8 mouse cellular contexts compared by ENCODE assay signal in genomic region chr7:67672650-67673049, GRCm38 (mm10). TPM values are rescaled to one million over a fixed set of nuclear protein-coding genes. Genes with fewer than 3 reads are reported as not detected.
A peak's percentile ranks its signal among the peaks of the same experiment; 100 is the strongest.
DNase-seq lines count a peak whose midpoint lies in the region.

No protein-coding gene starts in this region.

- no peak overlapping the region for H3K4me3 ChIP-seq in hindbrain, embryonic 10.5 days

- no peak overlapping the region for H3K27ac ChIP-seq in hindbrain, embryonic 10.5 days

- H3K9me3 ChIP-seq in hindbrain, embryonic 10.5 days = peaks cover 7% of the 10 kb centered on the region; the same call in 1 of the 2 replicates

- H3K4me1 ChIP-seq in hindbrain, embryonic 10.5 days (replicated peaks) = 0 out of 2 replicates have a peak, but pooled peaks cover 6% of the 10 kb centered on the region

- no peaks in the 10 kb centered on the region for H3K27me3 ChIP-seq in hindbrain, embryonic 10.5 days (ENCODE audit: insufficient read depth, poor library complexity, severe bottlenecking)

- H3K36me3 ChIP-seq in hindbrain, embryonic 10.5 days = peaks cover 67% of the 10 kb centered on the region

- 14% methylated on average over 10 of the region's 10 CpGs for WGBS in hindbrain, embryonic 10.5 days

- DNase-seq in MEL-GATA-1-ER (ENCODE audit: extremely low read depth, low read depth) = peak; percentile 48
- peak; percentile 72 for DNase-seq in cerebellum, adult 11-12 months
- peak; percentile 84 for DNase-seq in forelimb bud, embryonic 11.5 days (ENCODE audit: low read depth, low spot score)
- DNase-seq in hindbrain, embryonic 10.5 days (ENCODE audit: low spot score) = peak; percentile 87
- DNase-seq in layer of hippocampus, adult 8-10 months (ENCODE audit: low spot score in 2 of 2) = peak; percentile 88 to 97
- DNase-seq in lung, postnatal 10 days = peak; percentile 96
- DNase-seq in retina, embryonic 14.5 days (ENCODE audit: low spot score) = peak; percentile 92
- peak; percentile 88 for DNase-seq in thymus, postnatal 25 days

RNA-seq across cellular contexts. Expression of gene Ttc23, which starts 25.4 kb away (rescaled TPM):
- polyA plus RNA-seq in hindbrain, embryonic 10.5 days (2016; fragmentation: Nextera tagmentation; extraction: Ambion mirVana) = 34.3 and 34.4 TPM in 2 replicates
- total RNA-seq in layer of hippocampus, adult 8-10 months (2022) = 1 to 10 TPM; 6.6 to 7.9 (median 7.3) TPM

RNA-seq across cellular contexts. Expression of gene Lrrc28, which starts 27.6 kb away (rescaled TPM):
- 19.9 and 25.1 TPM in 2 replicates for polyA plus RNA-seq in hindbrain, embryonic 10.5 days (2016; fragmentation: Nextera tagmentation; extraction: Ambion mirVana)
- total RNA-seq in layer of hippocampus, adult 8-10 months (2022) = 10 to 100 TPM; 26.5 to 45.6 (median 42.1) TPM
